Mouse (Mus musculus): Measurements from ENCODE around the gene Pex1. TPM values are rescaled to one million over a fixed set of nuclear protein-coding genes. Genes with fewer than 3 reads are reported as not detected.

The Pex1 gene
- total RNA-seq (2023): 10 to 100 TPM in 1 of 2 experiments, 1 to 10 TPM in 1; 9.2 to 11.4 TPM

GRCm38 (mm10) chr5:3595693-3596398, at the start of gene Pex1:
Gene Pex1, plus strand, starts transcription at chr5:3596066.

GRCm38 (mm10) chr5:3571266-3571665, 24.6 kb upstream of the Pex1 start, which contains the start of gene 1700109H08Rik:
Gene 1700109H08Rik, plus strand, starts transcription at chr5:3571566.

GRCm38 (mm10) chr5:3596399-3596766, 517 bp downstream of the Pex1 start, which contains the start of gene Rbm48:
Gene Rbm48, minus strand, starts transcription at chr5:3596585.

GRCm38 (mm10) chr5:3650881-3651280, 55.0 kb downstream of the Pex1 start, which contains the start of gene Tmbim7:
Gene Tmbim7, plus strand, starts transcription at chr5:3651181.

GRCm38 (mm10) chr5:3657085-3657484, 61.2 kb downstream of the Pex1 start, which contains the start of gene Gatad1:
Gene Gatad1, minus strand, starts transcription at chr5:3657185.

Other genes starting within 250 kb of the Pex1 start
- gene Fam133b, start 52.2 kb upstream of the Pex1 start, total RNA-seq (2023): 10 to 100 TPM; 26.4 to 32.2 TPM
- 10 to 100 TPM in 1 of 2 experiments, 1 to 10 TPM in 1; 5.5 to 10.3 TPM for gene 1700109H08Rik, start 24.5 kb upstream of the Pex1 start, total RNA-seq (2023)
- gene Rbm48, start 519 bp downstream of the Pex1 start, total RNA-seq (2023): 10 to 100 TPM; 13.1 to 13.2 TPM
- not detected for gene Tmbim7, start 55.1 kb downstream of the Pex1 start, total RNA-seq (2023)
- 10 to 100 TPM; 56.2 to 63.0 TPM for gene Gatad1, start 61.1 kb downstream of the Pex1 start, total RNA-seq (2023)
- gene Ankib1, start 206.9 kb downstream of the Pex1 start, total RNA-seq (2023): 10 to 100 TPM; 19.5 to 27.9 TPM
- gene Krit1, start 207.1 kb downstream of the Pex1 start, total RNA-seq (2023): 10 to 100 TPM; 36.8 to 41.1 TPM
- gene Lrrd1, start 249.1 kb downstream of the Pex1 start, total RNA-seq (2023): not detected

Data from neutrophil, adult 83 days (primary cell).